Mouse (Mus musculus) monocyte, adult 2 months (primary cell): ENCODE results near the gene Ctnna3.

Source experiments
- DNase-seq, 2 experiments: peaks; one replicate each; pipeline ENCODE4 v3.0.0; 2022; ENCODE audit warnings: low spot score in 2 of 2, low read depth in 1 of 2

Gene Ctnna3

DNA sequence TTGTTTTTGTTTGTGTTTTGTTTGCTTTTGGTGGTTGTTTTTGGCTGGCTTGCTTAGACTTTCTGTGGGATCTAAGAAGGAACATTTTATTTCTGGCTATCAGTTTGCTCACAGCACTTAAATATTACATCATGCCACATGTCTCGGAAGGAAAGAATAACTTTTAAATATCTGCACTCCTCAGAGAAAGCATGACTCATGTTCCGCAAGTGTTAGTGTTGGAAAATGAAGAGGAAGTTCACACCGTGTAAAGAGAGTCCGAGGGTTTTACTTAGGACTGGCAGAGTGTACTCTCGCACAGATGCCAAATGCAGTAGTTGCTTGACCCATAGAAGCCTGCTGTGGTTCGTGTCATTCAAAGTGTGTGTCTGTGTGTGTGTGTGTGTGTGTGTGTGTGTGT, 619.3 kb downstream of the Ctnna3 start:
- DNase-seq, result no peak

DNA sequence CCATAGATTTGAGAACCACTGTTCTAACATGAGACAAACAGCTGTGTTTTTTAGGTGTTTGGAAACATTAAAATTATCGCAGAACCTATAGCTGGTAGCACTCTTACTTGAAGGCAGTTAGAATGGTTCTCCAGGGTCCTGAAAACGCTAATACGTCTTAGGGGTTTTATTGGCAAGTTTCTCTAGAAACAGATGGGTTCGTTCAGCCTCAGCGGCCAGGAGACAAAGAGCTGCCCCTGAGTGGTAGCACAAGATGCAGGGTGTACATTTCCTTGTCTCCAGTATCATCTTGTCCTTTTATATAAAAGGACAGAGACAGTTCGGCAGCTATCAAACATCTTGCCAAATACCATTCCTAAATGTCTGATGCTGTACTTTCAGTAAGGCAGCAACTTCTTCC, 620.0 kb downstream of the Ctnna3 start:
- DNase-seq, result no peak

DNA sequence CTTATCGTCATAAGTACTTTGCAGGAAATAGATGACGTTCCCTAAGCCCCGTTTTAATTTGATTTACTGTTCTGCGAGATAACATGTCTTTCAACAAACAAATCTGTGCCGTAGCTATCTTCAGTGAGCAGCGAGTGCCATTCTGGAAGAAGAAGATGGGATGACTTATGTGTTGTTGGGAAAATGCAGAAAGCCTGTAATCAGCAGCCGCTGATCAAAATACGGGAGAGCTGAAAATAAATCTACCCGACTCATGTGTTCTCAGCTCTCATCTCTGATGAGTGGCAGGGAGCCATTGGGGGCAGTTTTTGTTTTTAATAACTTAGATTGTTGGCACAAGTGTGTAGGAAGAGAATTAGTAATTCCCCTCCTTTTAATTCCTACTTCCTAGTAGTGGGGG, 633.8 kb downstream of the Ctnna3 start:
- no peak for DNase-seq

DNA sequence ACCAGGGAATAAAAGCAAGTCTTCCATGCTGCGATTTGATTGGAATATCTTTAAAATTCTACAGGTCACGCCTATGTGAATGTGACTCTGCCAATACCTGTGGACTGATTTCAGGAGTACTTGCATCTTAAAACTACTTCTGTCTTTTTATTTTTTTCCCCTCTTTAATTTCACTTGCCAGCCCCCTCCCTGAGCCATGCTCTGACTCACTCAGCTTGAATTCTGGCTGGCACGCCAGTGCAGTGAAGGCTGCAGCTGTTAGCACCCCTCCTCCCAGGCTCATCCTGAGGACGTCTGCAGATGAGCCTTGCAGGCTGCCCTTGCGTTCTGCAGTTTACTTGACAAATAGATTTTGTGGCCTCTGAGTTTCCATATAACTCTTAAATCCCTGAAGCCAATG, 646.0 kb downstream of the Ctnna3 start:
- DNase-seq, result no peak

DNA sequence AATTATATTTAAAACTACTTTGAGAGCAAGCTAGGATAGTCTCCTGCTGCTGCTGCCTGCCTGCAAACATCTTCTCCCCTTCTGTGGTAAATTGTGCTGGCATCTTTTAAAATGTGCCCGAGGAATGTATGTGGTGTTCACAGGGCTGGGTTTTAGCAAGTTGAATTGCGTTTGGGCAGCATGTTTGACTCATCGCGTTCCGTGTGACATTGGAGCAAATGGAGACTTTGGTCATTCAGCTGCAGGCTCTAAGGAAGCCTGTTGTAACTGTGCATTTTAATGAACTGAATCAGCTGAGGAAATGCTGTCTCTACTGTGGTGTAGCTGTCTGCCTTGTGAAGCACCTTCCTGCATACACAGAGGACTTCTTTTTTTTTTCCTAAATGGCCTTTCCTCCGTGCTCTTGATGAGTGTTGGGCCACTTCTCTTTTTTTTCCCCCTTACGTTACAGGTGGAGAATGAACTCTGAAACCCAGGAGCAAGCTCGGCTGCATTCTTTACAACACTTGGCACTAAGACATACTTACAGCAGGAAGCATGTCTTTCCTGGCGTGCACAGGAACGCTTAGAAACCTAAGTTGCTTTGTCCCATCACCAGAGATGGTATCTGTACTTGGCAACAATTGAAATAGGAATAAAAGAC, 646.6 kb downstream of the Ctnna3 start:
- no peak for DNase-seq

DNA sequence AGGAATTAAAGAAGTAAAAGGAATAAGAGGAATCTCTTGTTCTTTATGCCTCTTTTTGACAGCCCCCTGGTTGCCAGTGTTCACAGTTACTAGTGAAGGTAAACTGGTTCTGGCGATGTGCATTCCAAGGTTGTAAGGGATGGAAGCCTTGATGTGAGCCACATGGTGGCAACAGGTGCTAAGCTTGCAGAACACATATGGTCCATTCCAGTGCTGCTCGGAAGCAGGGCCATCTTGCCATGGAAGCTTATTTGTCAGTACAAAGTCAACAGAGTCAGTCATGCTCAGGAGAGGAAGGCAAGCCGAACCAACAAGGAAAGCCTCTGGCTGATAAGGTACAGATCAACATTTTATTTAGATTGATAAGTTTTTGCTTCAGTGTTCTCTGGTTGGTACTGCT, 652.4 kb downstream of the Ctnna3 start:
- no peak for DNase-seq

DNA sequence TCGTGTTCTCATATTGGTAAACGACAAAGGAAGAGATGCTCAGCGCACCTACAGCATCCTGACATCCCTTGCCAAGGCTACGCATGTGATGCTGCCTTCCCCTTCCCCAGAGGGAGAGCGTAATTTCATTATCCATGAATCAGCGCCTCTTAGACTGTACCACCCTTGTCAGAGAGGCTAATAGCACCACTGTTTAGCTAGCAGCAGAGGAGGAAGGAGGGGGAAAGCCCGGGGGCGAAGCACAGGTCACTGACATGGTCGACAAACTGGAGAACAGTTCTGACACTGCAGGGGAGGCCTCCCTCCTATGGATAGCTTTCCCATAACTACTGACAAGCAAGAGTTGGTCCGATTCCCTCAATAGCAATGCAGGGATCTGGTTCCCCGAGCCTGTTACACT, 653.9 kb downstream of the Ctnna3 start:
- no peak for DNase-seq

DNA sequence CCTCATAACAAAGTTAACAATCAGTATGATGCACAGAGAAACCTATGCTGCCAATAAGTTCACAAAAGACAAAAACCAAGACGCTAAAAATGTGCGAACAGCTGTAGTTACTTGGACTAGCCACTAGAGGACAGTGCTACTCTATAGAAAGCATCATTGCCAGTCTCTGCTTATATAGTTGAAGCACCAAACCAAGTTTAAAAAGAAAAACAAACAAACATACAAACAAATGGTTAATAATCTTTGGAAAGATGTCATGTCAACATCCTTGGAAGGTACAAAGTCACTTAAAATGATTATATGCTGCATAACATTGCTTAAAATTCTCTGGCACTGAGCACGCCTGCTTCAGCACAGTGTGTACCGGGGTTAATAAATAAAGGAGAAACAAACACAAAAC, 654.6 kb downstream of the Ctnna3 start:
- no peak for DNase-seq

DNA sequence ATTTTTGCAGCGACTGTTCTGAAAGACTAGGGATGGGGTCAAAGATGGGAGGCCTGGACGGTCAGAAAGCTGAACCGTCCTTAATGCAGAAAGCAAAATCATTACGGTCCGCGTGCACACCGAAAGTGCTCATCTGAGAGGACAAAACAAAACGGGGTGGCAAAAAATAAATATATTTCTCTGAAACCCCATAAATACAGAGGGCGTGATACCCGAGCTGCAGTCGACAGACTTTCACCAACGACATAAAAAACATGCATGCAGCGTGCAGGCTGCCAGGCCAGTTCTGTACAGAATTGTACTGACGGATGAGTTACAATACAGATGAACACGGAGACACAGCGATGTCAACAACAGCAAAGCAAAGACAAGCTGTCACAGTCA, 656.3 kb downstream of the Ctnna3 start:
- DNase-seq, result no peak

DNA sequence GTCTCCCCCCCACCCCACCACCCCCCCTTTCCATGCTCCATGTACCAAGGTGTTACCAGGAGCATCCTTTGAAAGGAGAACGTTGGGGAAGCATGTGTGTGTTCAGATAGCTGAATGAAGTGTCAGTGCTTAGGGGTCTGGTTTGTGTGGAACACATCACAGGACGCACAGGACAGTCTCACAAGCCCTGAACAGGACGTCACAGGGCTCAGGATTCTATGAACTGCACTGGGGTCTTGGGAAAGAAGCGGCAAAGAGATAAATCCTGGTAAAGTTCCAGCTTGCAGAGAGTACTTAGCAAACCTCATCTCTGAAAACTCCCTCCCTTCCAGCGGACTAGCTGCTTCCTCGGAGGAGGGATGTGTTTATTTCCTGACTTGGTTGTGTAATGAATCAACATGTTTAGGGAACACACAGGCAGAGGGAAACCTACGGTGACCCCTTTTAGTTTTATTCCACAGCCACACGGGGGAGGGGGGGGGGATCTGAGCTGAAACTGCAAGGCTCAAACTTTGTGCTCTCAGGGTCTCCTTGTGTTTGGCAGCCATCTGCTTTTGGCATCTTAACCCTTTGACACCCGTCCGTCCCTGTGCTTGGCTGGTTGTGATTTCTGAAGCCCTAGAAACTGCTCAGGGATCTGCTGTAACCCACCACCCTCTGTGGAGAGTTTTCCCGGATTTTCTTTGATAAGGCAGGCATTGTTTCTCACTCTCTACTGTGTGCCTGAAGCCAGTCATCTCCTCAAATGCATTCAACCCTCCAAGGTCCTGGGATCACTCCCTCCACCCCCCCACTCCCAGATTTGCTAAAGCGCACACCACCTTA, 656.9 kb downstream of the Ctnna3 start:
- no peak for DNase-seq

DNA sequence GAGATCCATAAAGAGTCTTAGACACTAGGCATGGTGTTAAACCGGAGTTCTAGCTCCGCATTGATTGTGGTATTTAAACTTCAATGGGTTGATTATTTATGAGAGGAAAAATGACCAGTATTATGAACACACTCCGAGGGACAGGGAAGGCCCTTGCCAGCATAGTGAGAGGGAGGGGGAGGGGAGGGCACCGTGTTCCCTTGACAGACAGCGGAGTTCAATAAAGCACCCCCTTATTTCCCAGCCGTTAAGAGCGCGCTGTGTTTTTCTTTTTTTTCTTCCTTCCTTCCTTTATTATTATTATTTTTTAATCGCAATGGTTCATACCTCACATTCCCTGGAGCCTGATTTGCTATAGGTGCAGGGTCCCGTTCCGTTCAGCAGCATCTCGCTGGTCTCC, 657.6 kb downstream of the Ctnna3 start:
- no peak for DNase-seq

DNA sequence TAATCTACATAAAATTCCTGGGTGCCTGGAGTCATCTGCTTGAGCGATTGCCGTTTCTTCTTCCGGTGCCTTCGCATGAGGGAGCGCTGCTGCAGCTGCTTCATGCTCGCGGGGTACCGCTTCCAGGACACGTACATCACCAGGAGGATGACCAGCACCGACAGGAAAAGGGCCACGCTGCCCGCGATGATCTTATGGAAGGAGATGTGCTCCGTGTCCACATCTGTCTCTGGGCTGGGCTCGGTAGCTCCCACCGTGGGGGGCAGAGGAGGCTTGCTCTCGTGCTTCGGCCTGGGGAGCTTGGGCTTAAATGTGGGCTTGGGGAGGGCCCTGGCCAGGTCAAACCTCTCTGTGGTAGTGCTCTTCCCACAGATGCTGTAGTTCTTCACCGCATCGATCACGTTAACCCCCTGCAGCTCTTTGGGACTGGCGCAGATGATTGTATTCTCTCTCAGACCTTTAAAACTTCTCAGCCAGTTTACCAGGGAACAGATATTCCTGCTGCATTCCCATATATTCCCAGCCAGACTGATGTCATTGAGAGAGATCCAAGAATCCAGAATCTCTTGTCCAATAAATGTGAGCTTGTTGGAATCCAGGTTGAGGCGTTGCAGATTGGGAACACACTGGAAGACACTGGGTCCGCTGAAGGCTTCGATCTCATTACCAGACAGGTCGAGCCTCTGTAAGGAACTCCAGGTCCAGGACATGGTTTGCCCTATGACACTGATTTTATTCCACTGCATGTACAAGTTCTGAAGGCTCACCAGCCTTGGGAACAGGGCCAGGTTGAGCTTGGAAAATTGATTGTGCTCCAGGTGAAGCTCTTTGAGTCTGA, 658.3 kb downstream of the Ctnna3 start:
- DNase-seq, result no peak

DNA sequence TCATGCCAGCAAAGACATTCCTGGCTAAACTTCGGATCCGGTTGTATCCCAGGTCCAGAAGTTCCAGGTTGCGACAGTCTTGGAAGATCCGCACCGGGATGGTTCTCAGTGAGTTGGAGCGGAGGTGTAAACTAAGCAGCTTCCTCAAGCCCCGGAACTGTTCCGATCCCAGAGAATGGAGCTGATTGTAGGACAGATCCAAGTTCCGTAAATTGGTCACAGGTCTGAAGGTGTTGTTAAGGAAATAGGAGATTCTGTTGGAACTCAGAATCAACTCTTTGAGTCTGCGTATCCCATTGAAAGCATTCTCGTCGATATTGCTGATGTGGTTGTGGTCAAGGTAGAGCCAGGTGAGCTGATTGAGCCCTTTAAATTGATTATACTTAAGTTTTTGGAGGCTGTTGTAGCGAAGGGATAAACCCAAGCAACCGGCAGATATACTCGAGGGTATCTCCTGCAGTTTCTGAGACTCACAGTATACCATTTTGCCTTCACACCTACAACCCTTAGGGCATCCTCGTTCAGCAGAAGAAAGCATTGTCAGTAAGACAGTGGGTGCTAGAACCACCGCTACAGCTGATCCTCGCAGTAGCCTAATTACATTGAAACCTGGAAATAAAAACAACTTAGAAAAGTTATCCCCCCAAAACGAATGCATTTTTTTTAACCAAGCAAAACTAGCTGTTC, 659.0 kb downstream of the Ctnna3 start:
- DNase-seq, result no peak

DNA sequence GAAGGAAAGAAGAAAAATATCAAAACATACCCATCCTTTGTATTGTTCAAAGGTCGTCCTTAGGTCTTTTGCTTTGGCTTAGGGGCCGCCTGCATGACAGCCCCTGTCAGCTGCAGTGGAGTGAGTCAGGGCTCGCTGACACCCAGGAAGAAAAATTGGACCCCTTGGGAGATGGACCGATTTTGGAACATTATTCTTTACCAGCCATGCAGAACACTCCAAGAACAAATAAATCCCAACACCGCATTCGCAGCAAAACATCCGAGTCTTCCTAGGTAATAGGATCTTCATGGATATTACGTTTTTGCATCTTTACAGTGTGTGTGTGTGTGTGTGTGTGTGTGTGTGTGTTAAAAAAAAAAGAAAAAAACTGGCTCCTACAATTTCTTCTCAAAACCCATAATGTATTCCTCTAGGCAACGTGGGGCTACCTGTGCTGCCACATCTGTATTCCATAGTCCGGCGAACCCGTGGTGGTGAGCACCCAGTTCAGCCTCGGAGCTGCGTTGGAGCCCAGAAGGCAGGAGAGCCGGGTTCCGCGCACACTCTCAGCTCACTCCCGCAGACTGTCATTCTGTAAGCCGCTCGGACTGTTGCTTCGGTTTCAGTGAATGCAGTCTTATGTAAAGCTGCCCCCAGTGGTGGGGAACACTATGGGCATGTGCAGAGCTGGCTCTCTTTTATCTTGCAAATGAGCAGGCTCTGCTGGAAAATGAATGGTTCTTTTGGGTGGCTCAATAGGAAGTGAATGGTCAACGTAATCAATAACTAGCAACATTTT, 660.0 kb downstream of the Ctnna3 start, which contains the start of gene Lrrtm3:
Gene Lrrtm3, minus strand, starts transcription at position 598 of the 781 bp plus-strand sequence.
- DNase-seq, result no peak

DNA sequence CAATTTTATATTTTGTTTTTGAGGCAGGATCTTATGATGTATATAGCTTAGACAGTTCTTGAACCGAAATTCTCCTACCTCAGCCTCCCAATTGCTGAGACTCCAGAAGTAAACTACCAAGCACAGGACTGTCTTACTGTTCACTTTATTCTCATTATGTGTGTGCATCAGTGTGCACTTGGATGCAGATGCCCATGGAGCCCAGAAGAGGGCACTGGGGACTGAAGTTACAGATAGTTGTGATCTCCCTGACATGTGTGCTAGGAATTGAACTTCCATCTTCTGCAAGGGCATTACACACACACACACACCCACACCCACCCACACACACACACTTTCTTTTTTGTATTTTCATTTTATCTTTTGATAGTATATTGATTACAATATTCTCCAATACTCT, 666.6 kb downstream of the Ctnna3 start:
- no peak for DNase-seq

DNA sequence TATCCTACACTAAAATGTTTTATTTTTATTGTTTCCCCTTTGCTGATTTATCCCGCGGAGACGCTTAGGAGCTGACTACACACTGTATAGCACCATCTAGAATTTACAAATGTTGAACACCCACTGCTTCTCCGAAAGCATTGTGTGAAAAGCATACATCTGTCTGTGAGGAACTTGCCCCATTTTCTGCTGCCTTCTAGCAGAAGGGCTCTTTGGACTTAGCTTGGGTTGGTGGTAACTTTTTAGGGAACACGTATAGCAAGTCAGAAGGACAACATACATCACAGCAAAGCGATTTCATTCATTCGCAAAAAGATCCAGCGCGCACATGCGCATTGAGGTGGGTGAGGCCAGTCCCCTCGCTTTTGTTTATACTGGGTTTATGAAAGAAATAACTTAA, 685.3 kb downstream of the Ctnna3 start:
- no peak for DNase-seq

DNA sequence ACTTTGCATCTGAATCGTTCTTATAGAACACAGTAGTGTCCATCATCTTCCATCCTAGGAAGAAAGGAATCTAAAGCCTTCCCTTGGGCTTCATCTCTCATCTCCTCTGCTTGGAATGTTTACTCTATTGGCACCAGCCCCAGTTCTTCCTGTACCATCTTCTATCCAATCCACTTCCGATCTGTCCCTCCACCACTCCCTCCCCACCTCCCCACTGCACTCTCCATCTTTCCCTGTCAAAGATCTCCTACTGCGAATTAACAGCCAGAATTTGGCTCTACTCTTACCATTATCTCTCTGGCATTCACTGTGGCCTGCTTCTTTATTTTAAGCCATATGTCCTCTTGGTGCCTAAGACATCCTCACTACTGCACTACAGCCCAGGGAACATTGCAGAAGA, 688.9 kb downstream of the Ctnna3 start:
- no peak for DNase-seq

DNA sequence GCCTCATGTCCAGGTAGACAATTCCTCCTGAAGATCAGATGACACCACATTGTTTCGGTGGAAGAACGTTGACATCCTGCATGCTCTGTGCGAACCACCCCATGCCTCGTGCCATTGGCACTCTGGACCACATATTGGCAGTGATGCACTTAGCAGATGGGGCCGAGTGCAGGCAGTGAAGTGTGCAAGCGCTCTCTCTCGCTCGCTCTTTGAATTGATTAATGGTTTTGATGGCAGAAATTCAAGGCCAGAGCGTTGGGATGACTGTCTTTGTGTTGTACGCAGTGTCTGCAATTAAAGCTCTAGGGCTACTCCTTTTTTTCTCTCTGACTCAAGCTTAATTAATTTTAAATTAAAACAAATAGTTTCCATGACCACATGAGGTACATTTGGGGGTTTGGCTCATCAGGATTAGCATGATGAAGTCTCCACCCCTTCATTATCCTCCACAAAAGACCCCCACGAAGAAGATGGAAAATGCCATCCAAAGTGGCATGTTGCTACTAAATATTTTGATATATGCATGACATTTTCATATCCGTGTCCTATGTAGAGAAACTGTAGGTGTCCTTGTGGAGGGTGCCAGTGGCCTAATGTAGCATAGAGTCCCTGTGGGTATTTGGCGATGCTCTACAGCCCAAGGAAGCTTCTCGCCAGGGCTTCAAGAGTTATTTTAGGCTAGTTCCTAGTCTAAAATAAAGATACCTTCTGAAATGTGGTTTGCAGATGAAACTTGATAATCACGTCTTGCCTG, 700.7 kb downstream of the Ctnna3 start:
- no peak for DNase-seq

DNA sequence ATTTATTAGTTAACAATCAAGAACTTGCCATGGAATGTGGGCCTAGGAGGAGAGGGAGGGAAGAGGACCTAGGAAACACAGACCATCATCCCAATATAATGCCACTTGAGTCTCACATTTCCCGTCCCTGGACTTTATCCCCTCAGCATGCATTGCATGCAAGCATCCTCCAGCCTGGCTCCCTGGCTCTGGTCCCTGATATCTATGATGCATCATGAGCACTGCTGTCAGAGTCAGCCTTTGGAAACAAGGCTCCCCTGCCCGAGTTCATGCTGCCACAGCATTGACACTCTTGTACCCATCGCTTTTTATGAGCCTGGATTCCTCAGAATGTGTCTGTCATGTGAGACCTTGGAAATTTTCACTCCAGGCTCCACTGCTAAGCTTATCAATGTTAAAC, 703.6 kb downstream of the Ctnna3 start:
- DNase-seq, result no peak

DNA sequence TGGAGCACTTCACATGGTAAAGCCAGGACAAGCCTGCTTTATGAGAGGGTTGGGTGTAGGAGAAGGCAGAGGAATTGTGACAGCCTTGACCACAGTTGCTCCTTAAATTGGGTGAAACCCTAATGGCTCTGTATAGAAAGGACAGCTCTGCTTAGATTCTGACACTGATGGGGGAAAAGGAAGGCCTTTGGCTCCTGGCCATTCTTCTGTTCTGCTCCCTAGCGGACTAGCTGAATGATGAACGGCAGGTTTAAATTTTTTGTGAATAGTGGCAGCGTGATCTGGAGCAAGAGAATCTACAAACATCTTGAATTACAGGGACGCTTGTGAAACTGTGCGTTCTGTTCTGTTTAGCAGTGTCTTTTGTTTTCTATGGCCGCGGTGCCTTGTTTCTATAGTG, 705.6 kb downstream of the Ctnna3 start:
- DNase-seq, result no peak
